Mouse (Mus musculus) kidney, embryonic 14.5 days (tissue): ENCODE measurements around the gene Fcnb. TPM values are rescaled to one million over a fixed set of nuclear protein-coding genes. Genes with fewer than 3 reads are reported as not detected.

Experiments used
- ATAC-seq: fragments of 200-750 bp; cut with Nextera tagmentation; 2 replicates; pipeline ENCODE4 v1.8.0; 2017; ENCODE audit warnings: moderate number of reproducible peaks, mild to moderate bottlenecking, moderate TSS enrichment, moderate library complexity; ENCODE audit not compliant: low FRiP score, low TSS enrichment
- H3K27ac ChIP-seq: fragments of 300-500 bp; sonication (generic); 2 replicates; pipeline ENCODE4 v1.5.1; 2014; ENCODE audit warnings: low read depth, mild to moderate bottlenecking, low read length, moderate library complexity, mixed read lengths
- H3K27me3 ChIP-seq: fragments of 300-500 bp; sonication (generic); 2 replicates; pipeline ENCODE4 v1.6.1; 2014; ENCODE audit warnings: mild to moderate bottlenecking, low read length; ENCODE audit not compliant: control insufficient read depth, insufficient read depth
- H3K36me3 ChIP-seq: fragments of 300-500 bp; sonication (generic); 2 replicates; pipeline ENCODE4 v1.6.1; 2014; ENCODE audit warnings: low read length, mixed read lengths; ENCODE audit not compliant: control insufficient read depth, insufficient read depth
- H3K4me1 ChIP-seq: fragments of 300-500 bp; sonication (generic); 2 replicates; pipeline ENCODE4 v1.6.1; 2014; ENCODE audit warnings: low read length, mixed read lengths; ENCODE audit not compliant: control insufficient read depth, insufficient read depth
- H3K4me2 ChIP-seq: fragments of 300-500 bp; sonication (generic); replicated peaks from 2 replicates; pipeline ENCODE4 v1.6.1; 2014; ENCODE audit warnings: low read depth, mild to moderate bottlenecking, low read length
- H3K4me3 ChIP-seq: fragments of 300-500 bp; sonication (generic); 2 replicates; pipeline ENCODE4 v1.5.1; 2014; ENCODE audit warnings: mild to moderate bottlenecking, low read length
- H3K9ac ChIP-seq: fragments of 300-500 bp; sonication (generic); 2 replicates; pipeline ENCODE4 v1.6.1; 2014; ENCODE audit warnings: low read depth, mild to moderate bottlenecking, low read length, moderate library complexity
- H3K9me3 ChIP-seq: fragments of 300-500 bp; sonication (generic); 2 replicates; pipeline ENCODE4 v1.6.1; 2016; ENCODE audit warnings: low read length; ENCODE audit not compliant: control insufficient read depth
- WGBS: fragments of 180-500 bp; shearing (Covaris S2); extraction: QIAGEN DNeasy Blood & Tissue Kit; methylation state at CpG from one replicate; pipeline ENCODE4 v1.1.7; 2014; 5-methylcytosine and 5-hydroxymethylcytosine counted together
- polyA plus RNA-seq: library from polyadenylated mRNA; unstranded; fragments of >200 nt; fragmentation: Nextera tagmentation; extraction: Ambion mirVana; gene quantifications from 2 replicates; pipeline ENCODE4 v1.2.1, GENCODE M21; 2014

Fcnb gene
- not detected in 2 replicates for polyA plus RNA-seq

GRCm38 (mm10) chr2:28084768-28085167 is at the start of gene Fcnb:
Fcnb (minus strand) TSS chr2:28084885.
- no peak within 1 kb of the TSS for H3K4me2 ChIP-seq
- no peak within 1 kb of the TSS for H3K9ac ChIP-seq
- no peak within 1 kb of the TSS for H3K27ac ChIP-seq
- H3K4me3 ChIP-seq, result no peak within 1 kb of the TSS
- no peaks in the 10 kb centered on the region for H3K36me3 ChIP-seq
- H3K9me3 ChIP-seq, result no peaks in the 10 kb centered on the region; the same call in 1 of the 2 replicates
- no peaks in the 10 kb centered on the region for H3K4me1 ChIP-seq
- 91% methylated on average over 3 of the region's 3 CpGs for WGBS
- no peak for ATAC-seq
- H3K27me3 ChIP-seq, result no peaks in the 10 kb centered on the region

DNA sequence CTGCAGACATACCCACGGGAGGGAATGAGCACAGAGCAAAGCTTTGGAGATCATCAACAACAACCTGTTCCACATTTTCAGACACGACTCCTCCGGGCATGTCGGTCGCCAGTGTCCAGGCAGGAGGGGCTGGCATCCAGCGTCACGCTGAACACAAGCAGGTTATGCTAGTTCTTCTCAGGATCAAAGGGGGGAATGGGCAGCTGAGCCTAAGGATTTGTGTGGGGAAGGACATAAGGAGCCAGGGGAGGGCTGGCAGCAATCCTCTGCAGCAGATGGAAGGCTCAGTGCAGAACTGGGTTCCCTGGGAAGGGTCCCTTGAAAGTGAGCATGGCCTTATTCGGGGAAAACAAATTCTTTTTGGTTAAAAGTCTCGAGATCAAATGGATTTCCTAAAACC is 49.1 kb upstream of the Fcnb start:
- Histone ChIP-seq H3K27ac (no peak overlapping the region), H3K9ac (no peak overlapping the region), H3K4me2 (no peak overlapping the region), H3K27me3 (no peaks in the 10 kb centered on the region), H3K36me3 (no peaks in the 10 kb centered on the region), H3K4me3 (no peak overlapping the region), H3K4me1 (0 out of 2 replicates have a peak, but pooled peaks cover 4% of the 10 kb centered on the region), H3K9me3 (no peaks in the 10 kb centered on the region)
- WGBS, result 83% methylated on average over 9 of the region's 9 CpGs
- no peak for ATAC-seq

GRCm38 (mm10) chr2:28132117-28132516 is 47.4 kb upstream of the Fcnb start:
- no peak for ATAC-seq
- Histone ChIP-seq H3K9ac (no peak overlapping the region), H3K27me3 (no peaks in the 10 kb centered on the region), H3K4me1 (no peaks in the 10 kb centered on the region), H3K36me3 (no peaks in the 10 kb centered on the region), H3K27ac (no peak overlapping the region), H3K9me3 (no peaks in the 10 kb centered on the region), H3K4me3 (no peak overlapping the region), H3K4me2 (no peak overlapping the region)
- 78% methylated on average over 4 of the region's 4 CpGs for WGBS

DNA sequence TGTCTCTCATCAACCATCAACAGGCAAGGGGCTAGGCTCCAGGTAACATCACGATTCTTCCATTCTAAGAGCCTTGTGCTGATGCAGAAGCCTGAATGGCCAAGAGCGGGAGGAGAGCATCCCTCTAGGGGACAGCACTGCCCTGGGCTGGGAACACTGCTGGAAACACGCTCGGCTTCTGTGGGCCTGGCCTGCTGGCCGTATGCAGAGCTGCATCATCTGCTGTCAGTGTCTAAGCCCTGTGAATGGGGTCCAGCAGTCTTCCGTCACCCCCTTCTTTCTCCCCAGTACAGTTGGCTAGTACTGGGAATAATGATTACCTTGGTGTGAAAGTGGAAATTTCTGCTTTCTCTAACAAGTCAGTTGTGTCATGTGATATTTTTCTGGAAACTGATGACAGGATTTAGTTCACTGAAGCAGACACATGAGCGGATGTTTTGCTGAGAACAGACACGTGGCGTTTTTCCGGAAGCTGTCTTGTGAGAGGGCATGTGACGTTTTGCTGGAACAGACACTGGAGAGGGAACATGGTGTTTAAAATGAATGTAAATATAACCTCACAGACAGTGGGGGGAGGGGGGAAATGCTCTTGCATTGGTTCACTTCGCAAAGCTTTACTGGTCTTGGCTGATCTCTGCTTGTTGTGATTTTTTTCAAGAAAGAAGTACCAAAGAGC is 42.2 kb upstream of the Fcnb start:
- Histone ChIP-seq H3K27me3 (no peaks in the 10 kb centered on the region), H3K4me3 (no peak overlapping the region), H3K9me3 (no peaks in the 10 kb centered on the region), H3K4me1 (no peaks in the 10 kb centered on the region), H3K9ac (no peak overlapping the region), H3K27ac (no peak overlapping the region), H3K36me3 (no peaks in the 10 kb centered on the region), H3K4me2 (no peak overlapping the region)
- WGBS, result 67% methylated on average over 12 of the region's 12 CpGs
- no peak for ATAC-seq

GRCm38 (mm10) chr2:28123910-28124309 is 39.2 kb upstream of the Fcnb start:
- Histone ChIP-seq H3K4me3 (no peak overlapping the region), H3K4me1 (no peaks in the 10 kb centered on the region), H3K9me3 (no peaks in the 10 kb centered on the region), H3K4me2 (no peak overlapping the region), H3K36me3 (no peaks in the 10 kb centered on the region), H3K9ac (no peak overlapping the region), H3K27me3 (no peaks in the 10 kb centered on the region), H3K27ac (no peak overlapping the region)
- ATAC-seq, result no peak
- 96% methylated on average over 2 of the region's 2 CpGs for WGBS

- no peak overlapping the region for H3K4me3 ChIP-seq
- no peaks in the 10 kb centered on the region for H3K4me1 ChIP-seq
- no peaks in the 10 kb centered on the region for H3K9me3 ChIP-seq
- no peaks in the 10 kb centered on the region for H3K36me3 ChIP-seq
- H3K27ac ChIP-seq, result no peak overlapping the region
- WGBS, result 77% methylated on average over 4 of the region's 4 CpGs
- H3K9ac ChIP-seq, result no peak overlapping the region
- H3K27me3 ChIP-seq, result no peaks in the 10 kb centered on the region
- ATAC-seq, result no peak
- H3K4me2 ChIP-seq, result no peak overlapping the region
Observed at GRCm38 (mm10) chr2:28121309-28121708, 36.6 kb upstream of the Fcnb start.

DNA sequence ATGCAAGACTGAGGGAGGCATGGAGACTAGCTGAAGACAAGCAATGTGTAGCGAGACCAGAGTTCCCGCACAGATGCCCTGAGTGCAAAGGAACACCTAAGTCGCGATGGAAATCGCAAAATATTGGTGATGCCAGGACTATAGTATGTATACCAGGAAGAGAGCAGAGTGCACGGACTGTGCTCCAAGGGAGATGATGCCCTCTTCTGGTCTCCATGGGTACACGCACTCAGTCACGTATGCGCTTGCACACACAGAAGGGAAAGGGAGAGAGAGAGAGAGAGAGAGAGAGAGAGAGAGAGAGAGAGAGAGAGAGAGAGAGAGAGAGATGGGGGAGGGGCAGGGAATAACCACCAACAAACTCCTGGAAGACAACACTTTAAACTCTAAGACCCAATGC is 35.7 kb upstream of the Fcnb start:
- H3K4me3 ChIP-seq, result no peak overlapping the region
- 93% methylated on average over 9 of the region's 9 CpGs for WGBS
- ATAC-seq, result no peak
- H3K27me3 ChIP-seq, result no peaks in the 10 kb centered on the region
- H3K27ac ChIP-seq, result no peak overlapping the region
- no peak overlapping the region for H3K9ac ChIP-seq
- no peaks in the 10 kb centered on the region for H3K36me3 ChIP-seq
- H3K9me3 ChIP-seq, result no peaks in the 10 kb centered on the region
- no peak overlapping the region for H3K4me2 ChIP-seq
- H3K4me1 ChIP-seq, result no peaks in the 10 kb centered on the region

DNA sequence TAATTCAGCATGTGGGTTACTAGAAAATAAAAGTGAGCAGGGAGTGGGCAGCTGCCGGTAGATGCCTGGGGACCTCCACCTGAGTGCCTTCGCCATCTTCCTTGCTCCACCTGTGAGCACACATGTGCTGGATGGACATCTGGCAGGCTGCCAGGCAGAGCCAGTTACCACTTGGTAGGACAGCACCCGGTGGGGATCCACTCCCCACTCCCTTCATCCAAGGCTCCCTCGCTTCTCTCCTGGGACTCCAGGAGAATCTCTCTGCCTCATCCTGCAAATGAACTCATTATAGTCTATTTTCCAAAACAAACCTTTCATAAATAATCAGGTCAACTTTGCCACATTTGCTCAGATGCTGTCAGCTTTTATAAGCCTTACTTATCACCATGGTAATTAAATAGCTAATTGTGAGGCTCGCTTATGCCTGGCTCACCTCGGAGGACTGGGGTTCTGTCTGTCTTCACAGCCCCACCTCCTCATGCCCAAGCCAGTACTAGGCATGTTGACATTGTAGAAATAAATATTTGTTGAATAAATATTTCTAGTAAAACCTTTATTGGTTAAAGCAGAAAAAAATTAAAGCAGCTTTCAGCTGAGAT is 33.9 kb upstream of the Fcnb start:
- no peak for ATAC-seq
- H3K9ac ChIP-seq, result no peak overlapping the region
- no peak overlapping the region for H3K27ac ChIP-seq
- H3K4me1 ChIP-seq, result no peaks in the 10 kb centered on the region
- no peak overlapping the region for H3K4me3 ChIP-seq
- H3K4me2 ChIP-seq, result no peak overlapping the region
- H3K36me3 ChIP-seq, result no peaks in the 10 kb centered on the region
- 62% methylated on average over 6 of the region's 6 CpGs for WGBS
- H3K9me3 ChIP-seq, result no peaks in the 10 kb centered on the region
- no peaks in the 10 kb centered on the region for H3K27me3 ChIP-seq

- Histone ChIP-seq H3K27ac (no peak overlapping the region), H3K27me3 (no peaks in the 10 kb centered on the region), H3K4me2 (no peak overlapping the region), H3K4me1 (no peaks in the 10 kb centered on the region), H3K9ac (no peak overlapping the region), H3K4me3 (no peak overlapping the region), H3K36me3 (no peaks in the 10 kb centered on the region), H3K9me3 (no peaks in the 10 kb centered on the region)
- ATAC-seq, result no peak
- 37% methylated on average over 11 of the region's 11 CpGs for WGBS
Observed at GRCm38 (mm10) chr2:28117490-28118308, 33.0 kb upstream of the Fcnb start.
